Mouse (Mus musculus) cerebellum, adult 2 months (tissue): ENCODE measurements at regions not wholly inside any gene's neighbourhood (a gene's known extent, or its start where the extent isn't known, plus 50 kb on each side); places are given as distances from the start of the nearest gene placed in this dataset.

Experiments used
- CTCF ChIP-seq: fragments of 200-500 bp; IDR thresholded peaks from 2 replicates; pipeline ENCODE4 v1.5.1; 2011; ENCODE audit warnings: low read depth, mild to moderate bottlenecking, control low read depth, low read length, moderate library complexity, borderline replicate concordance; ENCODE audit not compliant: insufficient read depth
- POLR2A ChIP-seq: fragments of 200-500 bp; IDR thresholded peaks from 2 replicates; pipeline ENCODE4 v1.6.1; 2011; ENCODE audit warnings: low read length, control low read depth, borderline replicate concordance; ENCODE audit not compliant: insufficient read depth

DNA sequence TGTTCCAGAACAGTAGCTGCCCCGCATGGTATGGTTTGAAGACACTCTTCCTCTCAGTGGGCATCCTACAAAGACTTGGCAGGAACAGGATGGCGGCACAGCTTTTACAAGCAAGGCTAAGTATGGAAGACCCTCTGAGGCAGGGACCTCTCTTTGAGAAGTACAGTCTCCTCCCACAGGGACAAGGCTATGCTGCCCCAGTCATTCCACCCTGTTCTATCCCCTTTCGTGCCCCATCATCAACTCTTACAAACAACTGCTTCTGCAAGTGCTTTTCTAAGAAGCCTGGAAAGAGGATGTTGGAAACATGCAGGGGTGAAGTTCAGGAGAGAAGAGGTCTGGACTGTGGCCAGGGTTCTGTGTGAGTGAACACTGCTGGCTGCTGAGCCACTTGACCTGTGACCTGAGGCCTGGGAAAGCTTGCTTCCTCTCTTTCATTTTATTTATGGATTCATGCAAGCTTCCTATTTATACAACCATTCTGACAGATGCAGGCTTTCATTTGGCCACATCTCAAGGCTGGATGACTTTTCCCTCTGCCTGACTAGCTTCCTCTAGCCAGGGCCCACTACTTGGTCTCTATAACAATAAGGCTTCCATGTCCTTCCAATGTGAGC lies 107.1 kb upstream of the Nck2 start:
- no peak for TF ChIP-seq CTCF
- TF ChIP-seq POLR2A, result no peak
